Mouse (Mus musculus): Measurements from ENCODE around the gene Hdhd3.

DNA sequence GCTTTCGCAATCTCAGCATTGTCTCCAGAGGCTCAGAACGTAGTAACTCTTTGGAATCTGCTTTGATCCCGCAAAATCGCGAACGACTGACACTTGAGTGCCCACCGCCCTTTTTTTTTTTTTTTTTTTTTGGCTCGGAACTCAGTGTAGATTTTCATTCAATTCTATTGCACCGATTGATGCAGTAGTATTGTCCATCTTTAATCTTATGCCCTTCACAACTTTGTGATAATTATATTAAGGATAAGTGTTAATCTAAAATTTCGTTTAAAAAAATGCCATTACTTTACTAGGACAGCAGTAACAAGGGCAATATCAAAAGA is 22.2 kb upstream of the Hdhd3 start:
- TF ChIP-seq POLR2A (IDR thresholded peaks at IDR 0.05; ENCODE audit: borderline replicate concordance, extremely low read depth, low read depth, low read length) (no peak), CTCF (IDR thresholded peaks at IDR 0.05; ENCODE audit: insufficient read depth, low read length) (no peak)
